Mouse (Mus musculus) forebrain, embryonic 13.5 days (tissue): ENCODE measurements at regions not wholly inside any gene's neighbourhood (a gene's known extent, or its start where the extent isn't known, plus 50 kb on each side); places are given as distances from the start of the nearest gene placed in this dataset.
A peak's percentile ranks its signal among the peaks of the same experiment; 100 is the strongest.
"Not testable (repeated sequence)": the region's sequence is repeated elsewhere in the genome, so short reads cannot be mapped to it uniquely, and the experiment has no call there.

Experiments used
- ATAC-seq: fragments of 200-750 bp; cut with Nextera tagmentation; 2 replicates; pipeline ENCODE4 v1.8.0; 2017
- H3K27ac ChIP-seq: fragments of 300-500 bp; sonication (generic); 2 replicates; pipeline ENCODE4 v1.5.1; 2015; ENCODE audit warnings: inconsistent platforms, mild to moderate bottlenecking, moderate library complexity
- H3K27me3 ChIP-seq: fragments of 300-500 bp; sonication (generic); 2 replicates; pipeline ENCODE4 v1.6.1; 2015; ENCODE audit warnings: mild to moderate bottlenecking, inconsistent platforms
- H3K36me3 ChIP-seq: fragments of 300-500 bp; sonication (generic); 2 replicates; pipeline ENCODE4 v1.6.1; 2015; ENCODE audit warnings: mild to moderate bottlenecking, inconsistent platforms; ENCODE audit not compliant: poor library complexity, severe bottlenecking
- H3K4me1 ChIP-seq: fragments of 300-500 bp; sonication (generic); 2 replicates; pipeline ENCODE4 v1.6.1; 2015; ENCODE audit warnings: inconsistent platforms
- H3K4me2 ChIP-seq: fragments of 300-500 bp; sonication (generic); 2 replicates; pipeline ENCODE4 v1.6.1; 2015; ENCODE audit warnings: inconsistent platforms, mild to moderate bottlenecking, moderate library complexity
- H3K4me3 ChIP-seq: fragments of 300-500 bp; sonication (generic); 2 replicates; pipeline ENCODE4 v1.5.1; 2015; ENCODE audit warnings: mild to moderate bottlenecking, inconsistent platforms
- H3K9ac ChIP-seq: fragments of 300-500 bp; sonication (generic); 2 replicates; pipeline ENCODE4 v1.6.1; 2015; ENCODE audit warnings: mild to moderate bottlenecking, inconsistent platforms
- H3K9me3 ChIP-seq: fragments of 300-500 bp; sonication (generic); replicated peaks from 2 replicates; pipeline ENCODE4 v1.6.1; 2016; ENCODE audit warnings: inconsistent platforms
- WGBS: fragments of 180-500 bp; shearing (Covaris S2); methylation state at CpG from one replicate; pipeline ENCODE4 v1.1.7; 2015; 5-methylcytosine and 5-hydroxymethylcytosine counted together

DNA sequence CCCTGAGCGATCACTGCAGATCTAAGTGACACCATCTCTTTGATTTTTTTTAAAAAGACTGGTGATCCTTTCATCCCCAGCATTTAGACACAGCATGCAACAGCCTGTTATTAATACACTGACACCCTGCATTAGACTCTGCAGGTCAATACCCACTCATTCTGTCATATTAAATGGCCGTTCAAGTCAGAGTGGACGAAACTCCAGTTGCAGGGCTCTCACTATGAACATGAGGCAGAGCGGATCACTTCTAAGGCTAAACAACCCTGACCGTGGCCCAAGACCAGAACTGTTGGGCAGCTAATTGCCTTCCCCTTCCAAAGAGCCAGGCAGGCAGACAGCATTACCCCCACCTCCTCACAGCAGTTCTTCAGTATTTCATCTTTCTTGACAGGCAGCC, 168.6 kb upstream of the Tenm4 start:
- H3K4me3 ChIP-seq: no peak overlapping the region
- no peaks in the 10 kb centered on the region for H3K4me1 ChIP-seq
- no peak overlapping the region for H3K4me2 ChIP-seq
- H3K9ac ChIP-seq: no peak overlapping the region
- no peaks in the 10 kb centered on the region for H3K36me3 ChIP-seq
- ATAC-seq: peak; percentile 38; the same call in 1 of the 2 replicates
- H3K27ac ChIP-seq: no peak overlapping the region
- no peaks in the 10 kb centered on the region for H3K27me3 ChIP-seq
- H3K9me3 ChIP-seq: no peaks in the 10 kb centered on the region
- WGBS: 78% methylated on average over 5 of the region's 5 CpGs

DNA sequence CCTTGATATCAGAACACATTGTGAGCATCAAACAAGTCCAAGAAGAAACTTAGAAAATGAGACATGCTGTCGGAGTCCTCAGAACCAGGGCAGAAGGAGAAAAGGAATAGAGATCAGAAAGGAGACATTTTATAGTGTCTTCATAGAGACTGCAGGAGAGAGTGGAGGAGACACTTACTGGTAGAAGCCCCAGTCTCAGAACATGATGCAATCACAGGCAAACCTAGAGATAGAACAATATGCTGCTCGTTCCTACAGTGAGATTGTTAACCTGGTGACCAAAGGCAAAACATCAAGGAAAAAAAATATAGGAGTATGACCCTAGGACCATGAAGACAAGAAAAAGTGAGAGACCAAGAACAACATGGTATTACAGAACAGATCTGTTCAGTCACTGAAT, 164.7 kb upstream of the Tenm4 start:
- H3K27me3 ChIP-seq: no peaks in the 10 kb centered on the region
- 89% methylated on average over 2 of the region's 2 CpGs for WGBS
- H3K36me3 ChIP-seq: no peaks in the 10 kb centered on the region
- no peak overlapping the region for H3K9ac ChIP-seq
- H3K4me3 ChIP-seq: no peak overlapping the region
- H3K4me2 ChIP-seq: no peak overlapping the region
- no peaks in the 10 kb centered on the region for H3K4me1 ChIP-seq
- H3K27ac ChIP-seq: no peak overlapping the region
- ATAC-seq: no peak
- H3K9me3 ChIP-seq: no peaks in the 10 kb centered on the region

DNA sequence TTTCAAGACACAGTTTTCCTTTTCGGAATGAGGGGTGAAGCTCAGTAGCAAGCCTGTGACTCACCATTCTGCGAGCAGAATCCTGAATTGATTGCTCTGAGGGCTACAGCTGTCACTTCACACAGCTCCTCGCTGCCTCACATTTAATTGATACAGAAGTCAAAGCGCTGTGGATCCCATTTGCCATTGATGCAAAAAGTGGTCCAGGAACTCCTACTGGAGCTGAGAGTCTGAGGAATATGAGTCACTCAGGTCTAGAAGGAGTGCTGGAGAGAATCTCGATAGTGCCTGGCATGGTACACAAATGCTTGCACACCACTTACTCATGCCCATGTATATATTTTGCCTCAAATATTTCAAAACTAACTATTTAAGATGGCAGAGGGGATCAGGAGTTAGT, 158.0 kb upstream of the Tenm4 start:
- WGBS: 85% methylated on average over 5 of the region's 5 CpGs
- no peaks in the 10 kb centered on the region for H3K9me3 ChIP-seq
- no peak overlapping the region for H3K27ac ChIP-seq
- H3K27me3 ChIP-seq: no peaks in the 10 kb centered on the region
- H3K9ac ChIP-seq: no peak overlapping the region
- H3K36me3 ChIP-seq: no peaks in the 10 kb centered on the region
- no peak for ATAC-seq
- no peak overlapping the region for H3K4me3 ChIP-seq
- no peak overlapping the region for H3K4me2 ChIP-seq
- no peaks in the 10 kb centered on the region for H3K4me1 ChIP-seq

DNA sequence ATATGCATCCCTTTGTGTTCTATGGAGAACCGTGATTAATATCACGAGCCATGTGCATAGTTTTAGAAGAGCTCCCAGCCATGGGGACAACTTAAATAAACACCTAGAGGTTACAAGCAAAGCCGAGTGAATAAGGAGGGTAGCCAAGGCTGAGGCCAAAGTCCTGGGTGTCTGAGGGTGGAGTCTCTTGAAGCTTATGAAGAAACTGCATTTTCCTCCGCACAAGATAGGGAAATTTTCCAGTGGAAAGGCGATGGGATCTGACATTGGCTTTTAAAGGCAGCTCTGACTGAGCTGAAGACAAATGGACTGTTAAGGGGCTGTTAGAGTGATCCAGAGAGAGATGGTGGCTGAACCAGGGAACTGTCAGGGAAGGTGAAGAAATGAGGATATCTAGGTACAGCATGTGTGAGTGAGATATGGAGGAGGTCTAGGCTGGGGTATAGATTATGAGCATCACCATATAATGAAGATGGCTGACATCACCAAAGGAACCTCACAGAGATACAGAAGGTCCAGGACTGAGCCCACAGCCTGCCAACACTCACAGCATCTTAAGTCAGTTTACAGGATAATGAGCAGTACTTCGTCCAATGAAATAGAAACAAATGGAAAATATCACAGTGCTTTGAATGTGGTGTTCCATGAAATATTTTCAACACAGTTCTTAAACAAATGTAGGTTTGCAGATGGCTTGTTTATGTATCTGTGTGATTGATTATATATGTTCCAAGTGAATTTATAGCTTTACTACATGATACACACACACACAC, 153.7 kb upstream of the Tenm4 start:
- no peak overlapping the region for H3K4me3 ChIP-seq
- H3K27ac ChIP-seq: no peak overlapping the region
- ATAC-seq: no peak
- no peaks in the 10 kb centered on the region for H3K4me1 ChIP-seq
- H3K9ac ChIP-seq: no peak overlapping the region
- H3K36me3 ChIP-seq: no peaks in the 10 kb centered on the region
- H3K9me3 ChIP-seq: no peaks in the 10 kb centered on the region
- H3K4me2 ChIP-seq: no peak overlapping the region
- 88% methylated on average over 6 of the region's 6 CpGs for WGBS
- H3K27me3 ChIP-seq: no peaks in the 10 kb centered on the region

DNA sequence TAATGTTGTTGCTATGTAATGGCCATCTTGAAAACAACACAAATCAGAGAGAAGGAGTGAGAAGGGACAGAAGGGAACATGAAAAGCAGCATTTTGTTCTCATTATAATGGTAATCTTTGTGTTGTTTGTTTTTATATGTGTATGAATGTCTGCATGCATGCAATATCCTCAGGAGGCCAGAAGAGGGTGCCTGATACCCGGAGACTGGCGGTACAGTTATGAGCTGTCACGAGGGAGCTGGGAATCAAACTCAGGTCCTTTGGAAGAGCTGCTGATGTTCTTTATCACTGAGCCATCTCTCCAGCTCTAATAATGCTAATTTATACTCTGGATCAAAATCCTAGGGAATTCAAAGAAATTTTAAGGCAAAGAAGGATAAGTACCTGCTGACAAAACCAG, 147.0 kb upstream of the Tenm4 start:
- Histone ChIP-seq H3K27ac (no peak overlapping the region), H3K36me3 (no peaks in the 10 kb centered on the region), H3K4me2 (no peak overlapping the region), H3K27me3 (no peaks in the 10 kb centered on the region), H3K4me3 (no peak overlapping the region), H3K4me1 (no peaks in the 10 kb centered on the region), H3K9me3 (peaks cover 3% of the 10 kb centered on the region; the same call in 1 of the 2 replicates), H3K9ac (no peak overlapping the region)
- no peak for ATAC-seq
- 92% methylated on average over 3 of the region's 3 CpGs for WGBS

DNA sequence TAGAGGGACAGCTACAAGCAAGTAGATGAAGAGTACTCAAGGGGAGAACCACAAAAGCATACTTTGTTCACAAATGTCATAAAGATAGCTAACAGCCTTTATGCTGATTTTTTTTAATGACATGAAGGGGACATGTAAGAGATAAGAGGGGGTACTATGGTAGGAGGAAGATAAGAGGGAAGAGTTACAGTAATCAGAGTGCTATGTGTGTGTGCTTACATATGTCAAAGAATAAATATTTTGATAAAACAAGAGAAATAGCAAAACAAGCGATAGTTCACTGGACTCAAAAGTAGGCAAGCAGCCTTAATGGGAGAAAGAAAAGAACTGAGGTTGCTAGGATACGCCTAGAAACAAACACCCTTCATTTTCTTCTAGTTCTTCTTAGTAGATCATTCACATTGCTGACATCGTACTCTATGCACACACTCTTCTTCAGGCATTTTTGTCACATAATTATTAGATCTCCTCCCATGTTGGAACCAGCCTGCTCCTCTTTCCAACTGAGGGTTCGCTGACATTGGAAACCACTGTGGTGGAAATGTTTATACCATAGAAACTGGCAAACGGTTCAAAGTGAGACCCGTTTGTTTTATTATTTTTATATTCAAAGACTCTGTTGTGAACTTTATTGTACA, 144.1 kb upstream of the Tenm4 start:
- H3K36me3 ChIP-seq: no peaks in the 10 kb centered on the region
- H3K9ac ChIP-seq: no peak overlapping the region
- no peak overlapping the region for H3K27ac ChIP-seq
- H3K4me2 ChIP-seq: no peak overlapping the region
- H3K4me3 ChIP-seq: no peak overlapping the region
- ATAC-seq: no peak
- H3K9me3 ChIP-seq: peaks cover 3% of the 10 kb centered on the region; the same call in 1 of the 2 replicates
- no peaks in the 10 kb centered on the region for H3K27me3 ChIP-seq
- H3K4me1 ChIP-seq: no peaks in the 10 kb centered on the region
- WGBS: 78% methylated on average over 6 of the region's 6 CpGs

DNA sequence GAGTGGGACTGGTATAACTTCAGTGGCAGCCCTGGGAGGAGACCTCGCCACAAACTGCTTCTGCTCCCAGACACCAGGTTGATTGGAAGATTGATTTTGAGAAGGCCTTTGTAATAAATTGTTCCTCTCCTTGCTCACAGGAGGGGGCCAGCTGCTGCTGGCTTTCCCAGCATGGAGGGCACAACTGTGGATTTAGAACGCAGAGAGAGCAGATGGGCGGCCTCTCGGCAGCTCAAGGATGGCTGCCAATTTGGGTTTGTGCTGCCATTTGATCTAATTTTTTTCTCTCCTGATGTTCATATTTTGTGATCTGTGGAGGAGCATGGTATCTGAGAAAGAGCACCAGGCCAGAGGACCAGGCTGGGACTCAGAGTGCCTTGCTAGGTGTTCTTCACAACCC, 137.4 kb upstream of the Tenm4 start:
- H3K4me3 ChIP-seq: no peak overlapping the region
- H3K36me3 ChIP-seq: no peaks in the 10 kb centered on the region
- H3K9me3 ChIP-seq: no peaks in the 10 kb centered on the region
- H3K27me3 ChIP-seq: no peaks in the 10 kb centered on the region
- H3K4me1 ChIP-seq: 0 out of 2 replicates have a peak, but pooled peaks cover 2% of the 10 kb centered on the region
- no peak overlapping the region for H3K27ac ChIP-seq
- H3K9ac ChIP-seq: no peak overlapping the region
- H3K4me2 ChIP-seq: no peak overlapping the region
- ATAC-seq: no peak
- WGBS: 80% methylated on average over 4 of the region's 4 CpGs

DNA sequence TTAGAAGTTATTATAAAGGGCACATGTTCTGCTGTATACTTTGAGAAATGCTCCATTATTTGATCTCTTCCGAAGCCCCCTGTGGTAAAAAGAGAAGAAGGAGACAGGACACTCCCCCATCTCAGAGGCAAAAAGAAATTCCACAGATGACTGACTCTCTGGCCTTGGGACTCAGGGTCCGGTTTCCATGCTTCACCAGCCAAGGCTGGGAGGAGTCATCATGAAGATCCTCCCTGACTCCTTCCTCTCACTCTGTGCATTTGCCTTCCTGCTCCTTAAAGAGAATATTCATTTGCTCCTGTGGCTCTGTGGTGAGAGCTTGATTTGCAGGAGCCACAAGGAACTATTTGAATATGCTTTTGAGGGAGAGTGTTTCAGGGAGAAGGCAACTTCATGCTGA, 135.6 kb upstream of the Tenm4 start:
- Histone ChIP-seq H3K4me2 (no peak overlapping the region), H3K27ac (no peak overlapping the region), H3K4me3 (no peak overlapping the region), H3K9ac (no peak overlapping the region), H3K27me3 (no peaks in the 10 kb centered on the region), H3K9me3 (no peaks in the 10 kb centered on the region), H3K4me1 (0 out of 2 replicates have a peak, but pooled peaks cover 2% of the 10 kb centered on the region), H3K36me3 (no peaks in the 10 kb centered on the region)
- WGBS: 61% methylated on average over 2 of the region's 2 CpGs
- ATAC-seq: no peak

DNA sequence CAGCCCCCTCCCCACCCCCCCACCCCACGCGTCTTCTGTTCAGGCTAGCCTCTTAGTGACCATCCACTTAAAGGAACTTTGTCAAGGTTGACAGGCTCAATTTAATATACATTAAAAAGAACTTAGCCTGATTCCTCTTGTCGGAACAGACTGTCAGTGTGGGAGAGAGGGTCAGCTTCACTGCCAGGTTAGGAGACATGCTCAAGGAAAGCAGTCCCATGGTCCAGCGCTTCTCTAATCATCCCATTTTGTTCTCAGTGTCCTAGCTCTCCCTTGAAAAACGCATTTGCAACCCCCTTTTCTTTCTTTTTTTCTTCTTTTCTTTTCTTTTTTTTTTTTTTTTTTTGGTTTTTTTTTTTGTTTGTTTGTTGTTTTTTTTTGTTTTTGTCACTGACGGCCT, 131.4 kb upstream of the Tenm4 start:
- no peak for ATAC-seq
- WGBS: 51% methylated on average over 6 of the region's 6 CpGs
- 0 out of 2 replicates have a peak, but pooled peaks cover 5% of the 10 kb centered on the region for H3K4me1 ChIP-seq

DNA sequence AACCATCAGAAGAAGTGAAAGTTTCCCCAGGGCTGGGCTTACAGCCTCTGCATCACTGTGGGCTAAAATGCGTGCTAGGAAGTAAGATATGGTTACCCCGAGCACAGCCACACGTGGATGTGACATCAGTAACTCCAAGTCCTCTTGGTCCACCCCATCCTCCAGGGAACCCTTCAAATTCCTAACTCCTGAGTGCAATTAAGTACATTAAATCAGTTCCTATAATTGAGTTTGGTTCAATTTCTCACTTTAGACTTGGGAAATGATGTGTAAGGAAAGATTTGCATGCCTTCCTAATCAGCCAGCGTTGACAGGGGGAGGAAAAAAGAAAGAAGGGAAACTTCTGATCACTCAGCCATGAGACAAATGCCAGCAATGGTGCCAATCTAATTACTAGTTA, 129.2 kb upstream of the Tenm4 start:
- no peaks in the 10 kb centered on the region; the same call in 1 of the 2 replicates for H3K9me3 ChIP-seq
- 0 out of 2 replicates have a peak, but pooled peaks cover 5% of the 10 kb centered on the region for H3K4me1 ChIP-seq
- H3K4me3 ChIP-seq: no peak overlapping the region
- ATAC-seq: peak; percentile 41; the same call in 1 of the 2 replicates
- 40% methylated on average over 4 of the region's 4 CpGs for WGBS
- no peak overlapping the region for H3K27ac ChIP-seq
- no peaks in the 10 kb centered on the region for H3K36me3 ChIP-seq
- no peaks in the 10 kb centered on the region for H3K27me3 ChIP-seq
- H3K4me2 ChIP-seq: no peak overlapping the region
- no peak overlapping the region for H3K9ac ChIP-seq

More for the DNA sequence above, 131.4 kb upstream of the Tenm4 start:
- Histone ChIP-seq H3K4me2 (no peak overlapping the region), H3K9me3 (no peaks in the 10 kb centered on the region; the same call in 1 of the 2 replicates), H3K9ac (no peak overlapping the region), H3K36me3 (no peaks in the 10 kb centered on the region), H3K27me3 (no peaks in the 10 kb centered on the region), H3K27ac (no peak overlapping the region), H3K4me3 (no peak overlapping the region)

DNA sequence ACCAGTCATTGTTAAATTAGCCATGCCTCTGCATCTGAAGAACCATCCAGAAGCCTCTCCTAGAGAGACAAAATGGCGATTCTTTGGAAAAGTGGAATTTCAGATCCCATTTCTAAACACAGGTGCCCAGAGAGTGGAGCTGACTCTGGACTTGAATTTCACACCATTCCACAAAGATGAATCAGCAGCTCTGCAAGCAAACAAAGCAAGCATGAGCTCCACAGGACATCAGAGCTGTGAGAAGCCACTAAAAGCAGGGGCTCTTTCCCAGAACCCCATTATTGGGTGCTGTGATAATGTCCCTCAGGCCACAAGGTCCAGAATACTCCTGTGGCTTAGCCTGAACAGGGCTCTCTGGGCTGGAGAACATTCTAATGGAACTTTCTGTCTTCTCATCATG, 119.4 kb upstream of the Tenm4 start:
- Histone ChIP-seq H3K27ac (no peak overlapping the region), H3K36me3 (0 out of 2 replicates have a peak, but pooled peaks cover 3% of the 10 kb centered on the region), H3K4me3 (no peak overlapping the region), H3K9me3 (peaks cover 4% of the 10 kb centered on the region; the same call in 1 of the 2 replicates), H3K4me1 (no peaks in the 10 kb centered on the region), H3K27me3 (no peaks in the 10 kb centered on the region), H3K9ac (no peak overlapping the region), H3K4me2 (no peak overlapping the region)
- no peak for ATAC-seq
- WGBS: 81% methylated on average over 1 of the region's 1 CpGs

DNA sequence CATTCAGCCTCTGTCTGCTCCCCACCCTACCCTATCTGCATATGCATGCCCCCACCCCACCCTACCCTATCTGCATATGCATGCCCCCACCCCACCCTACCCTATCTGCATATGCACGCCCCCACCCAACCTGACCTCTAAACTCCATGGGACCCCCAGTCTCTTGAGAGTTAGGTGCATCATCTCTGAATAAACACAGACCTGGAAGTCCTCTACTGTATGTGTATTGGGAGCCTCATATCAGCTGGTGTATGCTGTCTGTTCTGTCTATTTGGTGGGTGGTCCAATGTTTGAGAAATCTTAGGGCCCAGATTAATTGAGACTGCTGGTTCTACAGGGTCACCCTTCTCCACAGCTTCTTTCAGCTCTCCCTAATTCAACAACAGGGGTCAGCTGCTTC, 109.4 kb upstream of the Tenm4 start:
- not testable (repeated sequence) for H3K9ac ChIP-seq, H3K4me2 ChIP-seq, ATAC-seq, H3K9me3 ChIP-seq, H3K27ac ChIP-seq, H3K4me3 ChIP-seq, H3K36me3 ChIP-seq, H3K4me1 ChIP-seq, H3K27me3 ChIP-seq
- 60% methylated on average over 1 of the region's 1 CpGs for WGBS
